Mouse (Mus musculus): ENCODE measurements around the gene Pilrb2.

The Pilrb2 gene

GRCm38 (mm10) chr5:137835966-137836520, 35.6 kb downstream of the Pilrb2 start, which contains the start of gene Pilra:
Pilra (minus strand) TSS chr5:137836281.
- peak in 1 of 2 experiments; percentile 48 for DNase-seq (ENCODE audit: low read depth in 1 of 2, low spot score in 2 of 2)

DNA sequence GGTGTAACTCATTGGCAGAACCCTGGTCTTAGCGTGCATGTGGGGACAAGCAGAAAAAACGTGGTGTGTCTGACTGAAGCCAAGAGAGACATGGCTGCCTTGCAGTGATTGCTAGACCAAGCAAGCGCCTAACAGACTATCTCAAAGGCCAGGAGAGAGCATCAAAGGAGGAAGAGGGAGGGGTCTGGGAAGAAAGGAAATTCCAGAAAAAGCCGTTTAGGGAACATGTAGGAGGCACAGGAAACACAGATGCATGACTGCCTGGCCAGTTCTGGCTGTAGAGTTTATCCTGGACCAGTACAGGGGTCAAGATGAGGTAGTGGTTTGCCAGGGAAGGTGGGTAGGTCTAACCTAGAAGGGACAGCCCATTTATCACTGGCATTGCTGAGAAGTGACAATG, 38.1 kb downstream of the Pilrb2 start:
- no peak for DNase-seq (ENCODE audit: low read depth in 1 of 2, low spot score in 2 of 2)

DNA sequence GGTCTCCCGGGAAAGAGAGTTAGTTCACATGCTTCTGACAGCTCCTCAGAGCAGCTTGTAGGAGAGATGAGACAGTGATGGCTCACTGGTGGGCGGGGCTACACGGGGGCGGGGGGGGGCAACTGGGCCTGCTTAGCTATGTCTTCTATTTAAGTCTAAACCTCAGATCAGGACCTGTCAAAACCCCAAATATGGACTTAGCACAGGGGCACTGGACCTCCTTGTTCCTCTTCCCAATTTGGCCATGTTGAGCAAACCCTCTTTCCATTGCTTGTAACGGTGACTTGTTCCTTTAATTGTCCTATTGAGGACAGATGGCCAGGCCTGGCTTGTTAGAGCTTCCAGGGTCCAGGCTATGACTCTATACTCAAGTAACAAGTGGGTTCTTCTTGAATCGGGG, 40.1 kb downstream of the Pilrb2 start:
- DNase-seq (ENCODE audit: low read depth in 1 of 2, low spot score in 2 of 2): no peak

GRCm38 (mm10) chr5:137831106-137831505, 40.5 kb downstream of the Pilrb2 start:
- DNase-seq (ENCODE audit: low read depth in 1 of 2, low spot score in 2 of 2): no peak

DNA sequence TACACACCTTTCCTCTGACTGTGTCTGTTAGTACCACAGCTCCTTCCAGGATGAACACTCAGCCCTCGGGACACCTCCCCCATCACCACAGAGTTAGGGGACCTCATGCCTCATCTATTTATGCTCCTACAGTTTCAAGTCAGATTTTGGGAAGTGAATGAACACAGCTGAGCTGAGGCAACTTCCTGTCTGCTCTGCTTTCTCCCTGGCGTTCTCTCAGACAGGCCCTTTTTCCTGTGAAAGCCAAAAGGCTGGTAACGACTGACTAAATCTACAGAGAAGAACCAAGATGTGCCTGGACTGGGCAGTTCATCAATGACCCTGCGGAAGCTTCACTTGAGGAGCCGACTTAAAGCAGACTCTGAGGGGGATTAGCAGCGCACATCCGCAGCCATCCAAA, 41.4 kb downstream of the Pilrb2 start:
- DNase-seq (ENCODE audit: low read depth in 1 of 2, low spot score in 2 of 2): no peak

GRCm38 (mm10) chr5:137828694-137829093, 42.9 kb downstream of the Pilrb2 start:
- peak; percentile 66 to 69 for DNase-seq (ENCODE audit: low read depth in 1 of 2, low spot score in 2 of 2)

DNA sequence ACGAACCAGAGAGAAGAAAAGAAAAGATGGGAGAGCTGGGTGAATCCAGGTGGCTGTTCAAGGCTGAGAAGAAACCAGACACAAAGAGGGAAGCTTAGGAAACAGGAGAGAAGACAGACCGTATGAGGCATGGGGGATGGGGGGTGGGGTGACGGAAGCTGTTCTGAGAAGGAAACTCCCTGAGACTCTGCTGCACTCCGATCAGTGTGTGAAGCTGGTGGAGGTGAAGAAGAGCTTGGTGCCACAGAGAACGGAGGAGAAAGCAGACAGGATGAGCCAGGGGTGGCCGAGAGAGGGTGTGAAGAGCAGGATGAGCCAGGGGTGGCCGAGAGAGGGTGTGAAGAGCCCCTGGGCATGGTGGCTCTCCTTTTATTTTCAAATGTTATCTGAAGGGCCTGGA, 45.2 kb downstream of the Pilrb2 start:
- no peak for DNase-seq (ENCODE audit: low read depth in 1 of 2, low spot score in 2 of 2)

DNA sequence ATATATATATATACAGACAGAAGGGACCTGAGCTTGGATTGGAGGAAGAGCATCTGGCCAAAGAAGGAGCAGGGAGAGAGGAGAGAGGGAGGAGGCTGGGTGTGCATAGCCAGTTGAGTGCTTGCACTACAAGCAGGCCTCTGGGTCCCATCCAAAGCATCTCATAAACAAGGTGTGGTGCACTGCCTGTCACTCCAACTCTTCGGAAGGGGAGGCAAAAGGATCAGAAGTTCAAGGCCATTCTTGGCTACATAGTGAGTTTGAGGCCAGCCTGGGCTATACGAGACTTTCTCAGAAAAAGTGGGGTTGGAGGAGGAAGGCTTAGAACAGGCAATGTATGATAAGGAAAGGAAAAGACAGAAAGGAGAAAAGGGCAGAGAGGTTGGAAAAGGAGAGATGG, 45.6 kb downstream of the Pilrb2 start:
- DNase-seq (ENCODE audit: low read depth in 1 of 2, low spot score in 2 of 2): no peak

DNA sequence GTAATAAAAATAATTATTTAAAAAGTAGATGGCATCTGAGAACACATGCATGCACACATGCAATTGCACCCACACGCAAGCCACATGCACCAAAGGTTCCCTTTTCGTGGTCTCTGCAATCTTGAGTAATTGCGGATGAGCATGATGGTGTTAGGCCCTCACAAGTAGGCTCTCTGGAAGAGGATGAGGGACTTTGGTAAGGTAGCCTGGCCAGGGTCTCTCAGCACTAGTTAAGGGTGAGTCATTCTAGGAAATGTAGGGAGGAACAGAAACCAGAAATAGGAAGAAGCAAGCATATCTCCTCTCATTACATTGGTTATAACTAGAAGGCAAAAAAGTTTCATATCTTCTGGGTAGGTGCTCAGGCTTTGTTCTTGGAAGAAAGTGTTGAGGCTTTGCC, 46.6 kb downstream of the Pilrb2 start:
- peak in 1 of 2 experiments; percentile 19 for DNase-seq (ENCODE audit: low read depth in 1 of 2, low spot score in 2 of 2)

DNA sequence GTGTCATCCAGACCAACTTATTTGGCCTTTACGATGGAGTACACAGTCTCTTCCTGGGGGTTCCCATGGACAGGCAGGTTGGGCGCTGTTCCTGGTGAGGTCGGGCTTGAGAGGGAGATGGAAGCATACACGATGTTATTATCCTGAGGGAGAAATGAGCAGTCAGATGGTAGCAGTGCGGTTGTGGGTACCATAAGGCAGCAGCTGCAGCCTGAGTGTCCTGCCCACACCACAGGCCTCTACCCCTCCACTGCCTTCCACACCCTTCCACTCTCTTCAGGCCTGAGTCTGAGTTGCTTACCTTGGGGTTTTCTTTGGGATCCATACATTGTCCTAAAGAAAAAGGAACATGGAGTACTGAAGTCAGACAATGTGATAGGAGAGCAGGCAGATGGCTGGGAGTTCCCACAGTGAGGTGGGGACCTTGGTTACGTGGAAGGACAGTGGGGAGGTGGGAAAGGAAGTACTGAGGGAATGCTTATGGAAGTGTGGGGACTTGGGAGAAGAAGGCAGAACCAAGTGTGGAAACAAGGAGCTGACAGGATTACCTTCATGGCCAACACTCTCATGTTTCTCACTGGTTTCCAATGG, 48.1 kb downstream of the Pilrb2 start:
- no peak for DNase-seq (ENCODE audit: low read depth in 1 of 2, low spot score in 2 of 2)

DNA sequence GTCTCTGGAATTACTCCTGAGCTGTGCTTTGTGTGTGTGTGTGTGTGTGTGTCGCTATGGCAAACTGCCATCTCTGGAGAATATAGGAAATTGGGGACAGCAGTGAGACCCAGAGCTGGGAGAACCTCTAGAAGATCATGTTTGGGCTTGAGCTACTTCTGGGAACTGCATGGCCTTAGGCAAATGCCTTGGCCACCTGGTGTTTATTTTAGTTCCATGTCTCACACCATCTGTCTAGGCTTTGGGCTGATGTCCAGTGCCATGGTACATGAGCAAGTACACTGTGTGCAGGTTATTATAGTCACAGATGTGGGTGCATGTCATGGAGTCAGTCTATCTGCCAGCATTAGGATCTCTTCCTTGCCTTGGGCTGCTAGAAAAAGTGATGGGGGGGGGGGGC, 49.0 kb downstream of the Pilrb2 start:
- no peak for DNase-seq (ENCODE audit: low read depth in 1 of 2, low spot score in 2 of 2)

GRCm38 (mm10) chr5:137822126-137822525, 49.5 kb downstream of the Pilrb2 start:
- no peak for DNase-seq (ENCODE audit: low read depth in 1 of 2, low spot score in 2 of 2)

DNA sequence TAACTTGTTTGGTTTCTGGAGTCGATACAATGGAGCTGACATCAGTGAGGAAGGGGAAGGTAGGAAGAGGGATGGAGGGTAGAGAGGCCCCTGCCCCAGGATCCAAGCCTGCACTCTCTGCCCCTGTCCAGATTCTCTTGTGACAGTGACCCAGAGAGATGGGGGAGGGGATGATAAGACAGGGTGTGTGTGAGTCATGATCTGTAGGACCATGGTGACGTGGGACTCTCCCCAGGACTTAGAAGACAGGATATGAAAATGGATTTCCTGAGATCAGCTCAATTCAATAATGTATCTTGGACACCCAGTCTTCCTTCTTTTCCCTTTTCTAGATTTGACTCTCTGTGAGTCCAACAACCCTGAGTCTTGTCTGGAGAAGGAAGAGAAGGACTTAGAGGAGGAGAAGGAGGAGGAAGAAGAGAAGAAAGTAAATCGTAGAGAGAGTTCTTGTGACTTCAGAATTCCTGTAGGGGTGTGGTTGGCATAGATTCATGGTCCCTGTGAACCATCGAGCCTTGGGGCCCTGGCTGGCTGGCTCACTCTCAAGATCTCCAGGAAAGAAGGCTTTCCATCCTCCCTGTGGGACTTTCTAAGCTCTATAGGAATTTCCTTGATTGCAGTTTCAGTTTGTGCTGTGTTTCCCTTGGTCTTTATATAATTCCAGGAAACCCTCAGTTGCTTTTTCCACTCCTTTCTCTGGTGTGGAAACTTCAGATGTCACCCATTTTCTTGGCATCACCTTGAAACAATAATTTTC, 54.0 kb downstream of the Pilrb2 start:
- no peak for DNase-seq (ENCODE audit: low read depth in 1 of 2, low spot score in 2 of 2)

All from monocyte, adult 2 months (primary cell).